Mouse (Mus musculus) gastrocnemius, postnatal 25 days (tissue): ENCODE data around the gene Isg20l2. TPM values are rescaled to one million over a fixed set of nuclear protein-coding genes. Genes with fewer than 3 reads are reported as not detected.

Source experiments
- DNase-seq: peaks from one replicate; pipeline ENCODE4 v3.0.0; 2022
- total RNA-seq, 2 experiments: library from RNA; stranded (reverse); gene quantifications; 1 replicate in 1 of 2; 2 replicates in 1 of 2; pipeline ENCODE4 v1.2.3; 2021

Gene Isg20l2
- total RNA-seq, 2 experiments from 2014 or later: 7.1 to 7.5 TPM

- peak; percentile 82 for DNase-seq
Observed at GRCm38 (mm10) chr3:87910573-87911141, 19.5 kb upstream of the Isg20l2 start.

- DNase-seq: no peak
Observed at GRCm38 (mm10) chr3:87913491-87913890, 16.6 kb upstream of the Isg20l2 start.

GRCm38 (mm10) chr3:87913891-87914290 is 16.2 kb upstream of the Isg20l2 start:
- DNase-seq: no peak

- DNase-seq: no peak
Observed at GRCm38 (mm10) chr3:87916990-87917389, 13.1 kb upstream of the Isg20l2 start.

GRCm38 (mm10) chr3:87918551-87918950 is 11.6 kb upstream of the Isg20l2 start:
- no peak for DNase-seq

GRCm38 (mm10) chr3:87919336-87920108 is 10.6 kb upstream of the Isg20l2 start, which contains the start of gene Mrpl24:
Gene Mrpl24, plus strand, starts transcription at chr3:87919506.
- peak; percentile 72 for DNase-seq

- no peak for DNase-seq
Observed at GRCm38 (mm10) chr3:87920270-87920943, 9.7 kb upstream of the Isg20l2 start.

GRCm38 (mm10) chr3:87924996-87925395 is 5.1 kb upstream of the Isg20l2 start:
- no peak for DNase-seq

GRCm38 (mm10) chr3:87927452-87927851 is 2.7 kb upstream of the Isg20l2 start:
- DNase-seq: no peak

GRCm38 (mm10) chr3:87929341-87930077 is 605 bp upstream of the Isg20l2 start:
- no peak for DNase-seq

GRCm38 (mm10) chr3:87934026-87934425 is 3.9 kb downstream of the Isg20l2 start:
- DNase-seq: no peak

- no peak for DNase-seq
Observed at GRCm38 (mm10) chr3:87934501-87934900, 4.4 kb downstream of the Isg20l2 start.

GRCm38 (mm10) chr3:87935201-87935600 is 5.1 kb downstream of the Isg20l2 start:
- no peak for DNase-seq

GRCm38 (mm10) chr3:87935776-87936175 is 5.7 kb downstream of the Isg20l2 start:
- DNase-seq: peak; percentile 37

GRCm38 (mm10) chr3:87940611-87941010 is 10.5 kb downstream of the Isg20l2 start:
- DNase-seq: no peak

GRCm38 (mm10) chr3:87942471-87942870 is 12.4 kb downstream of the Isg20l2 start:
- DNase-seq: no peak

GRCm38 (mm10) chr3:87943586-87943985 is 13.5 kb downstream of the Isg20l2 start:
- no peak for DNase-seq

GRCm38 (mm10) chr3:87944838-87945600 is 14.9 kb downstream of the Isg20l2 start:
- peak; percentile 42 for DNase-seq

- no peak for DNase-seq
Observed at GRCm38 (mm10) chr3:87945781-87946540, 15.8 kb downstream of the Isg20l2 start.

GRCm38 (mm10) chr3:87946541-87946860 is 16.4 kb downstream of the Isg20l2 start:
- no peak for DNase-seq
